Mouse (Mus musculus) liver, postnatal 0 days (tissue): Measurements from ENCODE around the gene Dcaf1.

ENCODE experiments used
- CTCF ChIP-seq: sonication (generic); IDR thresholded peaks from 2 replicates; pipeline ENCODE4 v1.5.1; 2016; ENCODE audit warnings: antibody characterized with exemption, low read depth
- EP300 ChIP-seq: IDR thresholded peaks from 2 replicates; pipeline ENCODE4 v1.6.1; 2016; ENCODE audit warnings: antibody characterized with exemption, low read depth, mild to moderate bottlenecking

DNA sequence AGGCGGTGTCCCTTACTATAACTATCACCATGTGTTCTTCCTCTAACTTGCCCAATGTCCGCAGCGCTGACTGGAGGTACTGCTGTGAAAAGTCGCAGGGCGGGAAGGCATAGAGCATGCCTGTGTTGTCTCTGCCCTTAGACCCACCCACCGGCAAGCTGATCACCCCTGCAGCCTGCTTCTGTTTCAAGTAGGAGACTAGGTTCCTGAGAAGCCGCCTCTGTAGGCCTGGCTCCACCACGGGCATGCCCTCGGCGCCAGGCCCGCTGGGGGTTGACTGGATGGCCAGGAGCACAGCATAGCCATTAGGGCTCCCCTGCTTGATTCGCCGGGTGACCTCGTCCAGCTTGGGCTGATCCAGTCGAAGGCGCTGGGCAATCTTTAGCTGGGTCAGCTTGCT lies 62.6 kb downstream of the Dcaf1 start:
- TF ChIP-seq CTCF = no peak
- no peak for TF ChIP-seq EP300
